Mouse (Mus musculus): ENCODE measurements around the gene Tmem161a. TPM values are rescaled to one million over a fixed set of nuclear protein-coding genes. Genes with fewer than 3 reads are reported as not detected.

Gene Tmem161a
- polyA plus RNA-seq (2015; fragmentation: Nextera tagmentation; extraction: Ambion mirVana): 54.2 and 58.1 TPM in 2 replicates

DNA sequence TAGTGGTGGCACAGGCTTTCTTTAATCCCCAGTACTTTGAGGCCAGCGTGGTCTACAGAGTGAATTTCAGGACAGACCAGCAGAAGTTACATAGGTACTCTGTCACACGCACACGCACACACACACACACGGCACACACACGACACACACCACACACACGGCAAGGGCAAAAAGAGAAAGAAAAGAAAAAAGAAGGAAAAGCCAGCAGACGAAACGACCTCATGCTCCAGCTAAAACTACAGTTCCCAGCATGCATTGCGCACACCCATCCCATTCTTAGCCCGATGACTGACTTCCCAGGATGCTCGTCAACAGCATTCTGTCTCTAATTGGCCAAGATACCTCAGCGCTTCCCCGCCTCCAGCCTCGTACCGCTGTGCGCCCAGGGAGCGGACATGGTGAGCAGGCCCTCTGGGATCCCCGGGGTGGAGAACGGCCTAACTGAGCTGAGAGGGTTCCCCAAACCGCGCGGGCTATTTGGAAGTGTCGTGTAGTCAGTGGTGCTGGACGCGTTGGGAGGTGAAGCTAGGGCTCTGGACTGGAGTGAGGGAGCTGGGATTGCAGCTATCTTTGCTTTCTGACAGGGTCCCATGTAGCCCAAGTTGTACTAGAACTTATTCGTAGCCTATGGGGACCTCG lies at the start of gene Tmem161a:
Tmem161a (plus strand) TSS at position 314 of the 639 bp plus-strand sequence.
- H3K27me3 ChIP-seq: no peaks in the 10 kb centered on the region
- H3K4me1 ChIP-seq: peaks cover 20% of the 10 kb centered on the region
- H3K4me2 ChIP-seq (replicated peaks): peak within 1 kb of the TSS; percentile 47
- ATAC-seq (replicated peaks): peak; percentile 98
- peak within 1 kb of the TSS; percentile 63 for H3K9ac ChIP-seq (replicated peaks)
- WGBS: 2% methylated on average over 27 of the region's 27 CpGs
- no peaks in the 10 kb centered on the region for H3K36me3 ChIP-seq
- H3K27ac ChIP-seq (replicated peaks): no peak within 1 kb of the TSS
- H3K4me3 ChIP-seq: peak within 1 kb of the TSS; percentile 71
- H3K9me3 ChIP-seq: no peaks in the 10 kb centered on the region

DNA sequence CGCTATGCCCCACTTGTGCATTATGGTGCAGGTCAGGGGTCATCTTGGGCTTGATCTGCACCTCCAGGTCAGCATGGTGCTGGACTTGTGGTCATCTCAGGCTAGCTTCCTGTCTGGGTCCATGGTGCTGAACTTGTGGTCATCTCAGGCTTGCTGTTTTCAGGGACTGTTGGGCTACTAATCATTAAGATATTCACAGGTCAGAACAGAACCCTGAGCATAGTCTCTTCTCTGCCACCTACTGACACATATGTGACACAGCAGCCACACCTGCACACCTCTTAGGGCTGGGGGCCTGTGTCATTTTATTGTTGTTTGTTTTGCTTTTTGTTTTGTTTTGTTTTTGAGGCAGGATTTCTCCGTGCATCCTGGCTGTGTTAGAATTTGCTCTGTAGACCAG lies 49.3 kb upstream of the Tmem161a start:
- Histone ChIP-seq H3K27me3 (peaks cover 3% of the 10 kb centered on the region; the same call in 1 of the 2 replicates), H3K27ac (replicated peaks) (no peak overlapping the region), H3K4me1 (peaks cover 11% of the 10 kb centered on the region), H3K9me3 (no peaks in the 10 kb centered on the region), H3K36me3 (no peaks in the 10 kb centered on the region), H3K4me3 (no peak overlapping the region), H3K4me2 (replicated peaks) (no peak overlapping the region), H3K9ac (replicated peaks) (no peak overlapping the region)
- 62% methylated on average over 2 of the region's 2 CpGs for WGBS
- ATAC-seq (replicated peaks): no peak

DNA sequence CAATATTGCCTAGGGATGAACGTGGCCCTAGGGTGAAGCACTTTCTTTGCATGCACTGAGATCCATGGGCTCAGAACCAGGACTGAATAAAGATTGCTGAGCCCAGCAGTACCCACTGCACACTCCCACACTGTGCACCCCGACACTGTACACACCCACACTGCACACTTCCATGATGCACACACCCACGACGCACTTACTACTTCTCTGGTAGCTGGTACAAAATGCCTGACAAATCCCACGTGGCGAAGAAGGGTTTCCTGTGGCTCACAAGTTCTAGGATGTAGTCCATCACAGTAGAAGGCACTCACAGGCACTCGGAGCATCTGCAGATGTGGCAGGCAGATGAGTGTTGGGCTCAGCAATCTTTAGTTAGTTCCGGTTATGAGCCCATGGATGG lies 47.2 kb upstream of the Tmem161a start:
- Histone ChIP-seq H3K27me3 (peaks cover 3% of the 10 kb centered on the region; the same call in 1 of the 2 replicates), H3K4me1 (peaks cover 19% of the 10 kb centered on the region), H3K4me2 (replicated peaks) (no peak overlapping the region), H3K4me3 (no peak overlapping the region), H3K9me3 (no peaks in the 10 kb centered on the region), H3K27ac (replicated peaks) (no peak overlapping the region), H3K9ac (replicated peaks) (no peak overlapping the region), H3K36me3 (no peaks in the 10 kb centered on the region)
- 66% methylated on average over 8 of the region's 8 CpGs for WGBS
- no peak for ATAC-seq (replicated peaks)

DNA sequence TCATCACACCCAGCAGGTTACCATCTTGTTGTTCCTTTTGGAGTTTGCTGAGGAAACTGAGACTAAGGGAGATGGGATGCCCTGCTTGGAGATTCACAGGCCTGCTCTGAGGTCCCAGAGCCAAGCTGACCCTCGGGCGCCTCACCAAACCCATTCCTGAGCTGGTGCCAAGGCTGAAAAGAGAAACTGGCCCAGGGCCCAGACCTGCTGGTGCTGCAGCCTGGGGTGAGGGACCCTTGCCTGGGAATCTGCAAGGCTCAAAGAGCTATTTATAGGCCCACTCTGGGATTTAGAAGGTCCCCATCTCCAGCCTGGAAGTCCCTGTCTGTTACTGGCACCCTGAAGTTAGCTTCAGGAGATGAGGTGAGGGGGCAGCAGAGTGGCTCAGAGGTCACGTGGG lies 43.7 kb upstream of the Tmem161a start:
- H3K27ac ChIP-seq (replicated peaks): peak overlapping the region; percentile 74
- H3K4me1 ChIP-seq: peaks cover 34% of the 10 kb centered on the region
- no peak overlapping the region for H3K4me3 ChIP-seq
- ATAC-seq (replicated peaks): no peak; the same call in 1 of the 2 replicates
- peaks cover 9% of the 10 kb centered on the region; the same call in 1 of the 2 replicates for H3K36me3 ChIP-seq
- H3K4me2 ChIP-seq (replicated peaks): no peak overlapping the region
- H3K9ac ChIP-seq (replicated peaks): no peak overlapping the region; the same call in 1 of the 2 replicates
- H3K27me3 ChIP-seq: peaks cover 3% of the 10 kb centered on the region; the same call in 1 of the 2 replicates
- WGBS: 40% methylated on average over 3 of the region's 3 CpGs
- H3K9me3 ChIP-seq: no peaks in the 10 kb centered on the region

DNA sequence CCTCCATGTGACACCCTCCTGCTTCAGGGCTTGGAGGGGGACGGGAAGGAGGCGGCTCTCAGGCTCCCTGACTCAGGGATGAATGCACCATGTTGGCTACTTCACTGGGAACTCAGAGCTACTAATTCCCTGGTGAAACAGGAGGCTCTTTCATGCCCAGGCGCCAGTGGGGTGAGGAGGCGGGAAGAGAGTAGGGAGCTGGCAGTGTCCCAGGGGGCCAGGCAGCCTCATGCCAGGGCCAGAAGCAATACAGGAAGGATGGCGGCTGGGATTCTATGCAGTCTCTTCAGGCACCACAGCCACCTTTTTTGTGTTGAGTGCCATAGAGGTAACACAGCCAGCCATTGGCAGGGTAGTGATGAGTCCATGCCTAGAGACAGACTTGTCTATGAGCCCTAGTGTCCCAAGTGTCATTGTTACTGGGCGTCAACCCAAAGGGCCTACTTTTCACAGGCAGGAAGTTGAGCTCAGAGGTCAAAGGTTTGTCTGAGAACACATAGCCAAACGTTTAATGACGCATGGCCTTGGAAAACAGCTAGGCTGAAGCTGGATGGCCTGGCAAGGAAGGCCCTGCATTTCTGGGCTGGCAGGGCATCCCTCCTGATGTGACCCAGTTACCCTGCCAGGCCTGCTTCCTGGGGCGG lies 42.7 kb upstream of the Tmem161a start:
- H3K9ac ChIP-seq (replicated peaks): no peak overlapping the region
- peaks cover 13% of the 10 kb centered on the region; the same call in 1 of the 2 replicates for H3K36me3 ChIP-seq
- H3K27ac ChIP-seq (replicated peaks): peak overlapping the region; percentile 74
- peaks cover 3% of the 10 kb centered on the region; the same call in 1 of the 2 replicates for H3K27me3 ChIP-seq
- no peak overlapping the region for H3K4me2 ChIP-seq (replicated peaks)
- ATAC-seq (replicated peaks): peak; percentile 59
- 48% methylated on average over 9 of the region's 9 CpGs for WGBS
- H3K4me3 ChIP-seq: no peak overlapping the region
- peaks cover 34% of the 10 kb centered on the region for H3K4me1 ChIP-seq
- H3K9me3 ChIP-seq: no peaks in the 10 kb centered on the region

DNA sequence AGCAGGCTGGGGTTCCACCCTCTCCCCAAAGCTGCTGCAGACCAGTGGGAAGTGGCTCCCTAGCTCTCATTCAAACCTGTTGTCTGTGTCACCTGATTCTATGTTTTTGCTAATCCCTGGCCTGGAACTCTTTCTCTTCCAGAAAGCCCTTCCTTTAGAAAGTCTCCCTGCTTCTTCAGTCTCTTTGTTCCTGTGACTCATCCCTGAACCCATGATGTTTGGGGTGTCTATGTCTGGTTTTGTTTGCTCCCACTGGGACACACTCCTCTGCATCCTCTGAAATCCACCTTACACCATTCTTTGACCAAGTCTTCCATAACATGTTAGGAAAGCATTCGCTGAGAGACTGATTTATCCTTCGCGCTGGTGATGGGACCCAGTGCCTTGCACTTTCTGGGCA lies 42.1 kb upstream of the Tmem161a start:
- Histone ChIP-seq H3K27ac (replicated peaks) (peak overlapping the region; percentile 74), H3K9me3 (no peaks in the 10 kb centered on the region), H3K36me3 (peaks cover 19% of the 10 kb centered on the region), H3K4me2 (replicated peaks) (no peak overlapping the region), H3K27me3 (peaks cover under 1% of the 10 kb centered on the region; the same call in 1 of the 2 replicates), H3K9ac (replicated peaks) (no peak overlapping the region), H3K4me3 (no peak overlapping the region), H3K4me1 (peaks cover 34% of the 10 kb centered on the region)
- 85% methylated on average over 3 of the region's 3 CpGs for WGBS
- no peak for ATAC-seq (replicated peaks)

DNA sequence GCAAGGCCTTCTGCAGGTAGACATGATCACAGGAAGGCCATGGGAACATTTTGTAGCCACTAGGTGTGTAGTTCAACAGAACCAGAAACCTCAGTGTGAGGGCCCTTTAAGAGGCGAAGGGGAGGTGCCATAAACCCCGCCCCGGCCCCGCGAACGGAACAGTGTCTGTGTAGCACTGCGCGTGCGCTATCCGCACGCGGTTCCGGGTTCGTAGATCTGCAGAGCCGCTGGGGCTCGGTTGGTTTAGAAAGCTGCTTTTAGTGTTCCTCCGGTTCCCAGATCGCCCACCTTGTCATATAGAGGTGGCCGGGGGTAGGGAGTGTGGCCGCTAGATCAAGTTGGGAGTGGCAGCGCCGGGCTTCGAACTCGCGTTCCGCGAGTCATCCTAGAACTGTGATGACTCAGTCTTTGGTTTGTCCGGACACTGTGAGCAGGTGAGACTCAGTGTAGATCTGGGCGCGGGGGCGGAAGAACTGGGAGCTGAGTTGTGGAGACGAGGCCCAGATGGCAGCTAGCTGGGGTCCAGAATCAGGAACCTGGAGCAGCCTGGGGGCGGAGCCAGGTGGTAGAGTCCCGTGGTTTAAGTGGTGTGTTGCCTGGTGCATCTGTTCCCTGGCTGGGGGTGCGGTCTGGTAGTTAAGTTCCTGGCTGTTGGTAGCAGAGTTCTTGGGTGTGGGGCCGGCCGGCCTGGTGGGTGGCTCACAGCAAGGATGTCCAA lies 40.8 kb upstream of the Tmem161a start, which contains the start of gene Nr2c2ap:
Nr2c2ap (plus strand) TSS at position 168 of the 718 bp plus-strand sequence.
- Histone ChIP-seq H3K9me3 (no peaks in the 10 kb centered on the region), H3K36me3 (peaks cover 20% of the 10 kb centered on the region), H3K27me3 (no peaks in the 10 kb centered on the region), H3K9ac (replicated peaks) (peak within 1 kb of the TSS; percentile 62), H3K4me2 (replicated peaks) (peak within 1 kb of the TSS; percentile 65), H3K27ac (replicated peaks) (peak within 1 kb of the TSS; percentile 74), H3K4me3 (peak within 1 kb of the TSS; percentile 74), H3K4me1 (peaks cover 34% of the 10 kb centered on the region)
- ATAC-seq (replicated peaks): peak; percentile 88
- WGBS: 1% methylated on average over 37 of the region's 37 CpGs

DNA sequence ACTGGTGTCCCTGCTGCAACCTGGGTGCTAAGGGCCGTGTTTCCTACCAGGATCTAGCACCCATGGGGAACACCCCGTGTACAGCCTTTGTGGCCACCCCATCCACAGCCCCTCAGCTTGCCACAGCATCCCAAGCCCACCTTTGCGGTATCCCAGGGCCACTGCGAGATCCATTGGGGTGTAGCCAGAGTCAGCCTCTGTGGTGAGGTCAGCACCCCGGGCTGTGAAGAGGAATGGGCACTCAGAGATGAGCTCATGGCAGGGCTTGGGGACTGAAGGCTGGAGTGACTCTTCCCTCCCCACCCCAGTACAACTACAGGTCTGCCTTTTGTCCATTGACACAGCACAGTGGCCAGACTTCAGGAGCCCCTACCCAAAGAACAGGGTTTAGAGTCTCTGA lies 38.1 kb upstream of the Tmem161a start:
- peaks cover 20% of the 10 kb centered on the region for H3K36me3 ChIP-seq
- H3K9ac ChIP-seq (replicated peaks): no peak overlapping the region
- H3K4me1 ChIP-seq: peaks cover 39% of the 10 kb centered on the region
- WGBS: 88% methylated on average over 5 of the region's 5 CpGs
- H3K9me3 ChIP-seq: no peaks in the 10 kb centered on the region
- H3K4me2 ChIP-seq (replicated peaks): no peak overlapping the region
- H3K4me3 ChIP-seq: no peak overlapping the region
- no peak overlapping the region for H3K27ac ChIP-seq (replicated peaks)
- no peaks in the 10 kb centered on the region for H3K27me3 ChIP-seq
- no peak for ATAC-seq (replicated peaks)

DNA sequence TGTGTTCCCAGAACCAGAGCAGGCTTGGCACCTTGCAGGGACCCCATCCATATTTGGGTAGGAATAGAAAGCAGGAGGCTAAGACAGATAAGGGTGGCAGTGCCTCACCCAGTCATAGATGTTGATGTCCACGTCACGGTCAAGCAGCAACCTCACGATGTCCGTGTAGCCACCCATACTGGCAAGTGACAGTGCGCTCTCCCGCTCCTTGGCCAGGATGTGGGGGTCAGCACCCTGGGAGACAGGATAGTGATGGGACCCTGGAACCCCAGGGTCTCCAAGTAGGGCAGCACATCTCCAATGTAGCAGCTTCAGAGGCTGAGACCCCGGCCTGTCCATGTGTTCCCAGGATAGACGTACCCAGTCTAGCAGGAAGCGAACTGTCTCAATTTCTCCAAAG lies 37.2 kb upstream of the Tmem161a start:
- no peaks in the 10 kb centered on the region for H3K27me3 ChIP-seq
- no peak overlapping the region for H3K4me2 ChIP-seq (replicated peaks)
- no peak overlapping the region for H3K27ac ChIP-seq (replicated peaks)
- H3K36me3 ChIP-seq: peaks cover 20% of the 10 kb centered on the region
- peaks cover 31% of the 10 kb centered on the region for H3K4me1 ChIP-seq
- ATAC-seq (replicated peaks): no peak
- no peak overlapping the region for H3K9ac ChIP-seq (replicated peaks)
- H3K4me3 ChIP-seq: no peak overlapping the region
- no peaks in the 10 kb centered on the region for H3K9me3 ChIP-seq
- WGBS: 91% methylated on average over 9 of the region's 9 CpGs

DNA sequence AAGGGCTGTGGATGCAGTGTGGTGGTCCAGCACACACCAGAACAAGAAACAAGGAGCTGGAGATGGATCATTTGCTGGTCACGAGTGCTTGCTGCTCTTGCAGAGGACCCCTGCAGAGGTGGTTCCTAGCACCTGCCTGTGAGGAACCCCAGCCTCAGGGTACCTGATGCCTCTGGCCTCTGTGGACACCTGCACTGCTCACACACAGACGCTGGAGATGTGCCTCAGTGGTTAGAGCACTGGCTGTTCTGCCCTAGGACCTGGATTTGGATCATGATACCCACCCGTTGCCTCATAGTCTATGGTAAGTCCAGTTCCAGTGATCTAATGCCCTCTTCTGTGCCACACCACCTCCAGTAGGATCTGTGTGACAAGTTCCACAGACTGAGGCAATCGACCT lies 35.6 kb upstream of the Tmem161a start:
- no peak for ATAC-seq (replicated peaks)
- Histone ChIP-seq H3K9ac (replicated peaks) (no peak overlapping the region), H3K27me3 (no peaks in the 10 kb centered on the region), H3K36me3 (peaks cover 20% of the 10 kb centered on the region), H3K9me3 (no peaks in the 10 kb centered on the region), H3K4me2 (replicated peaks) (no peak overlapping the region), H3K27ac (replicated peaks) (no peak overlapping the region), H3K4me3 (no peak overlapping the region), H3K4me1 (peaks cover 33% of the 10 kb centered on the region)
- 91% methylated on average over 4 of the region's 4 CpGs for WGBS

DNA sequence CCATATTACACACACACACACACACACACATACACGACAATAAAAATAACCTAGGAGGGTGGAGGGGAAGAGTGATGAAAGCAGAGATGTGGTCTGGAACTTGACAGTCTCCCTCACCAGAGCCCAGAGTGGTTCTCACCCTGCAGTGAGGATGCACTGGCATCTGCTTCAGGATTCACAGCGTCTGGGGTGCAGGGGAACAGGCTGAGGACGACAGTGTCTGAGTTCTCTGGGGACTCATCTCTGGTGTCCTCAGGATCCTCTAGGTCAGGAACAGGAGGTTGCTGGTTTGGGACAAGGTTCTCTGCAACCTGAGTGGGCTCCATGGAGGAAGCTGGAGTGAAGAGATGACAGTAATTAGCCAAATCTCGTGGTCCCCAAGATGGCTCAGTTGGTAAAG lies 34.3 kb upstream of the Tmem161a start:
- H3K9me3 ChIP-seq: no peaks in the 10 kb centered on the region
- 79% methylated on average over 4 of the region's 4 CpGs for WGBS
- H3K4me2 ChIP-seq (replicated peaks): peak overlapping the region; percentile 54
- H3K27me3 ChIP-seq: no peaks in the 10 kb centered on the region
- ATAC-seq (replicated peaks): no peak
- no peak overlapping the region for H3K9ac ChIP-seq (replicated peaks)
- H3K4me3 ChIP-seq: peak overlapping the region; percentile 75
- H3K4me1 ChIP-seq: peaks cover 23% of the 10 kb centered on the region
- no peak overlapping the region for H3K27ac ChIP-seq (replicated peaks)
- H3K36me3 ChIP-seq: peaks cover 22% of the 10 kb centered on the region

Measured in forebrain, embryonic 15.5 days (tissue).